Mouse (Mus musculus): Measurements from ENCODE around the gene Ccdc171. TPM values are rescaled to one million over a fixed set of nuclear protein-coding genes. Genes with fewer than 3 reads are reported as not detected.
"Not testable (repeated sequence)": the region's sequence is repeated elsewhere in the genome, so short reads cannot be mapped to it uniquely, and the experiment has no call there.

The Ccdc171 gene
- polyA plus RNA-seq (2016; fragmentation: Nextera tagmentation; extraction: Ambion mirVana) = 6.0 and 8.3 TPM in 2 replicates

GRCm38 (mm10) chr4:83524843-83525689 lies at the start of gene Ccdc171:
Gene Ccdc171, plus strand, starts transcription at chr4:83525545.
- peak within 1 kb of the TSS; percentile 73 for H3K9ac ChIP-seq
- peaks cover 34% of the 10 kb centered on the region for H3K4me1 ChIP-seq
- H3K27ac ChIP-seq = peak within 1 kb of the TSS; percentile 100
- H3K4me2 ChIP-seq = peak within 1 kb of the TSS; percentile 78
- ATAC-seq (ENCODE audit: low FRiP score) = peak; percentile 95
- no peaks in the 10 kb centered on the region for H3K36me3 ChIP-seq (replicated peaks)
- WGBS = under 1% methylated on average over 72 of the region's 73 CpGs
- H3K9me3 ChIP-seq = no peaks in the 10 kb centered on the region
- H3K27me3 ChIP-seq = no peaks in the 10 kb centered on the region
- H3K4me3 ChIP-seq (replicated peaks) = peak within 1 kb of the TSS; percentile 70

- Histone ChIP-seq H3K27ac (peak overlapping the region; percentile 99; the same call in 1 of the 2 replicates), H3K9ac (peak overlapping the region; percentile 97)
Observed at GRCm38 (mm10) chr4:83485250-83485649, 40.1 kb upstream of the Ccdc171 start.

DNA sequence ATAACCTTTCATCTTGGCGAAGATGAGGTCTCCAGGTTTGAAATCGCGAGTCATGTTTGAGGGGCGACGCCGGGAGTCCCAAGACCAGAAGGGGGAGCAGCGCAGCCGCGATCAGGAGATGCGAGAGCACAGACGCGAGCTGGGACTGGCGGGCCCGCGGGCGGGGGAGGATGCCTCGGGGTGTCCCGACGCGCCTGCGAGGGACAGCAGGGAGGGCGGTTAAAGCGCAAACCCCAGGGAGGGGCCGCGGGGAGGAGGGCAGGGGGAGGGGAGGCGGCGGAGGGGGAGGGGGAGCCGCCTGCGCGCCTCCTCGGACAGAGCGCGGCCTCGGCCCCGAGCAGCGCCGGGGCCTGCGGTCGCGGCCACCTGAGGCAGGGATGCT lies 39.6 kb upstream of the Ccdc171 start:
- 0% methylated on average over 26 of the region's 40 CpGs for WGBS
- no peaks in the 10 kb centered on the region for H3K27me3 ChIP-seq
- peak; percentile 83 for ATAC-seq (ENCODE audit: low FRiP score)
- H3K4me3 ChIP-seq (replicated peaks) = peak overlapping the region; percentile 98
- peaks cover 39% of the 10 kb centered on the region for H3K4me1 ChIP-seq
- peak overlapping the region; percentile 65 for H3K4me2 ChIP-seq
- peak overlapping the region; percentile 99 for H3K27ac ChIP-seq
- peak overlapping the region; percentile 97 for H3K9ac ChIP-seq
- no peaks in the 10 kb centered on the region for H3K9me3 ChIP-seq
- peaks cover 34% of the 10 kb centered on the region for H3K36me3 ChIP-seq (replicated peaks)

More at GRCm38 (mm10) chr4:83485250-83485649, 40.1 kb upstream of the Ccdc171 start:
- 23% methylated on average over 12 of the region's 12 CpGs for WGBS
- Histone ChIP-seq H3K4me3 (replicated peaks) (peak overlapping the region; percentile 98), H3K4me2 (peak overlapping the region; percentile 65), H3K36me3 (replicated peaks) (peaks cover 37% of the 10 kb centered on the region), H3K4me1 (peaks cover 39% of the 10 kb centered on the region), H3K27me3 (no peaks in the 10 kb centered on the region), H3K9me3 (no peaks in the 10 kb centered on the region)
- ATAC-seq (ENCODE audit: low FRiP score) = no peak

DNA sequence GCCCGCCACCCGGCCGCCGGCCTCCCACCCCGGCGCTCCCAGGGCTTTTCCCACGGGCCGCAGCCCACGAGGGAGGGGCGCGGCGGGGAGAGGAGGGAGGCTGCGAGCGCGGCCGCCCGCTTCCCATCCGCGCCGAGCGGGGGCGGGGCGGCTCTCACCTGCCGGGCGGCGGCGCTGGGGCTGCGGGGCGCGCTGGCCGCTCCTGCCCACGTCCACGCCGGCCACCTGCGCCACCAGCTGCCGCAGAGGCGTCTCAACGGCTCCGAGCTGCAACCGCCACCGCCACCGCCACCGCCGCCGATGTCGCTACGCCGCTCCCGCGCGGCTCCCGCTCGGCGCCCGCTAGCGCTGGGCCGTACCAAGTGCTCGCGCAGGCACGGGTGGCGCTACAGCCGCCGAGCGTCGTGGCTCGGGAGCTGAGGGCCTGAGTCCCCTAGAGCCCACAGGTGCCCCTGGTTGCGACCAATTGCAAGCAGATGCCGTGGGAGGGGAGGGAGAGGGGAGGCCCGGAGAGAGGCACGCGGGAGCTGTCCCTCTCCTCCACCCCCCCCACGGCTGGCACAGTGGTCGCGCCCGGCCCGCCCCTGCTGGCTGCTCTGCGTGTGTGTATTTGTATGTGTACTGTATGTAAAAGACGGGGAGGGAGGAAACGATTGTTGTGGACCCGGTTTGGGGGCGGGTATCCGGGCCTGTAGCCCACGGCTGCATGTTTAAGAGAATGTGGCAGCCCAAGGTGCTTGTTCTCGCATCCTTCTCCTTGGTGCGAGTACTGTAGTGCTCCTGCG lies 39.0 kb upstream of the Ccdc171 start, which contains the start of gene Psip1:
TSS of gene Psip1 (minus strand) at position 343 of the 785 bp plus-strand sequence.
- under 1% methylated on average over 73 of the region's 86 CpGs for WGBS
- Histone ChIP-seq H3K9me3 (no peaks in the 10 kb centered on the region), H3K4me3 (replicated peaks) (peak within 1 kb of the TSS; percentile 98), H3K4me1 (peaks cover 37% of the 10 kb centered on the region), H3K27ac (peak within 1 kb of the TSS; percentile 99), H3K4me2 (peak within 1 kb of the TSS; percentile 65), H3K36me3 (replicated peaks) (peaks cover 29% of the 10 kb centered on the region), H3K27me3 (no peaks in the 10 kb centered on the region), H3K9ac (peak within 1 kb of the TSS; percentile 97)
- ATAC-seq (ENCODE audit: low FRiP score) = peak; percentile 95

GRCm38 (mm10) chr4:83489121-83489520 lies 36.2 kb upstream of the Ccdc171 start:
- Histone ChIP-seq H3K9ac (no peak overlapping the region), H3K27me3 (no peaks in the 10 kb centered on the region), H3K27ac (0 out of 2 replicates have a peak overlapping the region, but pooled peaks have one; percentile 31), H3K9me3 (no peaks in the 10 kb centered on the region), H3K4me2 (no peak overlapping the region), H3K4me3 (replicated peaks) (no peak overlapping the region), H3K36me3 (replicated peaks) (peaks cover 5% of the 10 kb centered on the region), H3K4me1 (peaks cover 25% of the 10 kb centered on the region)
- WGBS = 10% methylated on average over 5 of the region's 5 CpGs
- ATAC-seq (ENCODE audit: low FRiP score) = no peak

DNA sequence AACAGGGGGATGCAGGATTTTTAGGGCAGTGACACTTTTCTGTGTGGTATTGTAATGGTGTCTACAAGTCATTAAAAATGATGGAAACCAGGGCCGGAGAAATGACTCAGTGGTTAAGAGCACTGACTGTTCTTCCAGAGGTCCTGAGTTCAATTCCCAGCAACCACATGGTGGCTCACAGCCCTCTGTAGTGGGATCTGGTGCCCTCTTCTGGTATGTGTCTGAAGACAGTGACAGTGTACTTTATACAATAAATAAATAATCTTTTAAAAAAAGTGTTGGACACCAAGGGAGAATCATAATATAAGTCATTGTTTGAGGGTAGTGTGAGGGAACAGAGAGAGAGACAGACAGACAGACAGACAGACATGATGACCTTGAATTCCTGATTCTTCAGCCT lies 32.2 kb upstream of the Ccdc171 start:
- no peak overlapping the region for H3K4me2 ChIP-seq
- H3K9me3 ChIP-seq = no peaks in the 10 kb centered on the region
- H3K27me3 ChIP-seq = no peaks in the 10 kb centered on the region
- H3K9ac ChIP-seq = no peak overlapping the region
- no peak overlapping the region for H3K27ac ChIP-seq
- H3K4me1 ChIP-seq = peaks cover 6% of the 10 kb centered on the region
- no peak overlapping the region for H3K4me3 ChIP-seq (replicated peaks)
- 94% methylated on average over 1 of the region's 1 CpGs for WGBS
- H3K36me3 ChIP-seq (replicated peaks) = no peaks in the 10 kb centered on the region
- ATAC-seq (ENCODE audit: low FRiP score) = no peak

DNA sequence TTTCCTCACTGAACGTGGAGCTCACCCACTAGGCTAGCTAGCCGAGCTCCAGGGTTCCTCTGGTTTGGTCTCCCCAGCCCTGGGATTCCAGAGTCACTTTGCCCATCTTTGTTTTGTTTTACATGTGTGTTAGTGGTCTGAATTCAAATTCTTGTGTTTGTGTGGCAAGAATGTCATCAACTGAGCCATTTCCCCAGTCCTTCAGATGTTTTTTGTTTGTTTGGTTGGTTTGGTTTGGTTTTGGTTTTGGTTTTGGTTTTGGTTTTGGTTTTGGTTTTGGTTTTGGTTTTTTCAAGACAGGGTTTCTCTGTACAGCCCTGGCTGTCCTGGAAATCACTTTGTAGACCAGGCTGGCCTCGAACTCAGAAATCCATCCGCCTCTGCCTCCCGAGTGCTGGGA lies 28.3 kb upstream of the Ccdc171 start:
- not testable (repeated sequence) for H3K27ac ChIP-seq; H3K36me3 ChIP-seq (replicated peaks); ATAC-seq (ENCODE audit: low FRiP score); H3K4me2 ChIP-seq; H3K4me3 ChIP-seq (replicated peaks); H3K9me3 ChIP-seq; H3K27me3 ChIP-seq; H3K9ac ChIP-seq
- 93% methylated on average over 5 of the region's 5 CpGs for WGBS
- peaks cover 11% of the 10 kb centered on the region for H3K4me1 ChIP-seq

- Histone ChIP-seq H3K4me2 (peak overlapping the region; percentile 53), H3K27me3 (no peaks in the 10 kb centered on the region), H3K4me1 (peaks cover 11% of the 10 kb centered on the region), H3K9ac (peak overlapping the region; percentile 46), H3K27ac (peak overlapping the region; percentile 76), H3K9me3 (no peaks in the 10 kb centered on the region), H3K36me3 (replicated peaks) (no peaks in the 10 kb centered on the region), H3K4me3 (replicated peaks) (peak overlapping the region; percentile 33)
- 3% methylated on average over 22 of the region's 22 CpGs for whole genome bisulfite sequencing
- ATAC-seq (ENCODE audit: low FRiP score) = peak; percentile 89
Observed at GRCm38 (mm10) chr4:83500154-83501036, 24.9 kb upstream of the Ccdc171 start.

- 36% methylated on average over 7 of the region's 7 CpGs for WGBS
- H3K4me3 ChIP-seq (replicated peaks) = peak overlapping the region; percentile 33
- H3K9ac ChIP-seq = 0 out of 2 replicates have a peak overlapping the region, but pooled peaks have one; percentile 3
Observed at GRCm38 (mm10) chr4:83501037-83501430, 24.3 kb upstream of the Ccdc171 start.

GRCm38 (mm10) chr4:83509600-83509999 lies 15.7 kb upstream of the Ccdc171 start:
- Histone ChIP-seq H3K27ac (no peak overlapping the region), H3K4me1 (peaks cover 4% of the 10 kb centered on the region), H3K9me3 (no peaks in the 10 kb centered on the region), H3K27me3 (no peaks in the 10 kb centered on the region), H3K36me3 (replicated peaks) (no peaks in the 10 kb centered on the region), H3K4me2 (no peak overlapping the region), H3K9ac (no peak overlapping the region), H3K4me3 (replicated peaks) (no peak overlapping the region)
- no peak for ATAC-seq (ENCODE audit: low FRiP score)
- WGBS = 55% methylated on average over 2 of the region's 2 CpGs

More at GRCm38 (mm10) chr4:83501037-83501430, 24.3 kb upstream of the Ccdc171 start:
- Histone ChIP-seq H3K27me3 (no peaks in the 10 kb centered on the region), H3K36me3 (replicated peaks) (no peaks in the 10 kb centered on the region), H3K4me1 (peaks cover 11% of the 10 kb centered on the region), H3K9me3 (no peaks in the 10 kb centered on the region), H3K4me2 (peak overlapping the region; percentile 53), H3K27ac (peak overlapping the region; percentile 33; the same call in 1 of the 2 replicates)
- peak; percentile 69 for ATAC-seq (ENCODE audit: low FRiP score)

DNA sequence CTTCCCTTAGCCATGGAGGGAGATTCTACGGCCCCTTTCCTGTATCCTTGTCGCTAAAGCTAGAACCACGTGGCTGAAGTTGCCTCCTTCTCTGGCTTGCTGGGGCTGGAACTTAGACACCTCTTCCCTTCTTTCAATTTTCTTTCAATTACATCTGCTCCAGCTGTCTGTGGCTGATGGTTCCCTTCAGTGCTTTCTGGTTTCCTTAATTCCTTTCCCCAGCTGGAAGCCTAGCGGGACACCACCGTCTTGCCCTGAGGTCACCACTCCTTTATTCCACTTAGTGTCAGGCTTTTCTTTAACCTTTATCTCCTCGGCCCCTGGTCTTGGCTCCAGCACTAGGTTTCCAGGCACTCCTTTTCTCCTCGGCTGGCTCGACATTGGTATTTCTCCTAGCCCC lies 14.3 kb upstream of the Ccdc171 start:
- no peak overlapping the region for H3K4me2 ChIP-seq
- no peak overlapping the region for H3K4me3 ChIP-seq (replicated peaks)
- H3K27ac ChIP-seq = no peak overlapping the region
- H3K27me3 ChIP-seq = no peaks in the 10 kb centered on the region
- no peaks in the 10 kb centered on the region for H3K36me3 ChIP-seq (replicated peaks)
- no peak for ATAC-seq (ENCODE audit: low FRiP score)
- H3K9me3 ChIP-seq = no peaks in the 10 kb centered on the region
- H3K9ac ChIP-seq = no peak overlapping the region
- WGBS = 35% methylated on average over 8 of the region's 8 CpGs
- H3K4me1 ChIP-seq = peaks cover 4% of the 10 kb centered on the region

All from forebrain, embryonic 12.5 days (tissue).